Mouse (Mus musculus) frontal cortex, postnatal 10 days (tissue): ENCODE measurements at regions not wholly inside any gene's neighbourhood (a gene's known extent, or its start where the extent isn't known, plus 50 kb on each side); places are given as distances from the start of the nearest gene placed in this dataset.
"Not testable (repeated sequence)": the region's sequence is repeated elsewhere in the genome, so short reads cannot be mapped to it uniquely, and the experiment has no call there.

Experiments used
- DNase-seq, 2 experiments: peaks; one replicate each; pipeline ENCODE4 v3.0.0; 2022; ENCODE audit warnings: low spot score in 2 of 2, mixed read lengths in 1 of 2

- DNase-seq = no peak
Observed at GRCm38 (mm10) chr12:70658106-70658505, 167.2 kb upstream of the Frmd6 start.

- DNase-seq = no peak
Observed at GRCm38 (mm10) chr12:70660388-70660787, 164.9 kb upstream of the Frmd6 start.

DNA sequence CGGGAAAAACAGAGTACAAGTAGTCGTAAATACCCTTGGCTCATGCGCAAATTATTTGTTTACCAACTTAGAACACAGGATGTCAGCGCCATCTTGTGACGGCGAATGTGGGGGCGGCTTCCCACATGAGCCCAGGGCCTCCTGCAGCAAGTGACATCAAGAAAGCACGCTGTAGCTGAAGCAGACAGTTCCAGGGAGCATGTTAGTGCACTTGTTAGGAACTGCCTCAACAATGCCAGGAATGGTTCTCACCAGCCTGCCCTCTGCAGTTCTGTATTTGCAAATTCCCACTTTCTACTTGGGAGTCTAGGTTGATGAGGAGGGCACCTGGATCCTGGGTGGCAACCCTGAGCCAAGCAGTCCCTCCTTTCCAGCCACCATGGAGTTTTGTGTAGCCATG, 157.2 kb upstream of the Frmd6 start:
- not testable (repeated sequence) for DNase-seq

GRCm38 (mm10) chr12:70672115-70672514, 153.2 kb upstream of the Frmd6 start:
- DNase-seq = no peak

DNA sequence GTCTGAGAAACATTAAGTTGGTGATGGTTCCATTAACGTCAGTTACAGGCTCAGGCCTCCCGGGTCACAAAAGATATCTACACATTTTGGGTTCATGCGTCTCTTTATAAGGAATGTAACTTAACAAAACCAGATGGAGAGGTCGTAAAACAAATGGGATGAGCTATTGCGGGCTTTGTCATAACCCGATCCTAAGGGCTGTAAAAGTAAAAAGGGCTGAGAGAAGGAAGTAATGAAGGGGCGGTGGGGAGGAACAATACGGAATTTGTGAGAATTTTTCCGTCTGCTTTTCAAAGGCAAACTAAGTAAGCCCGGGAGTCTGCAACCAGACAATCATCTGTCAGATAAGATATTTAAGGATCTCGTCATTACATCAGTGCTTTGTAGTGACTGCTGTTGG, 152.1 kb upstream of the Frmd6 start:
- DNase-seq = no peak

GRCm38 (mm10) chr12:70674144-70674543, 151.2 kb upstream of the Frmd6 start:
- DNase-seq = no peak

GRCm38 (mm10) chr12:70675846-70676245, 149.5 kb upstream of the Frmd6 start:
- DNase-seq = no peak

DNA sequence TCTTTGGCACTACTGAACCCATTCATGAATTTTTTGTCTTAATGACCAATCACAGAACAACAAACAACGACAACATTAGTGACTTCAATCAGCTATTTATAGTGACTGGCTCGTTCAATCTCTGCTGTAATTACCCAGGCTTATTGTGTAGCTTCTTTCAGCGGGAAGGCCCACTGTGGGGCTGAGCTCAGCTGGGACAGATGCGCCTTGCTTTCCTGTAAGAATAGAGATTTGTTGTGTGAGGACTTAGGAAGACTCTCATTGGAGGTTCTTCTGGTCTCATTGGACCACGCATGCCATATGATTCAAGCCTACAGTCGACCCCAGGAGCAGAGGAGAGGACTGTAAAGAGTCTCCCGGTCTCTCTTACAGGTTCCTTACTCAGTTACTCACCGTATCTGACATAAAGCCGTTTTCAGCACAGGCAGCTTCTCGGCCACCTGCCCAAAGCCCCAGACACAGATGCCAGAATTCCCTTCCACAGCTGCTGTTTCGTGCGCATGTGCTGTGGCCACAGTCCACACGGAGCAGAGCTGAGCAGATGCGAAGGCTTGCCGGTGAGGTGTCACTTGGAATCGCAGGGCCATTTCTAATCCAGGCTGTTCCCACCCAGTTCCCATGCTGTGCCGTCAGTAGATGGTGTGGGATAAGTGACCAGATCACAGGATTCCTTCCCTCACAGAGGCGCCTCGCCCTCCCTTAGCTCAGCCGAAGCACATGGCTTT, 145.5 kb upstream of the Frmd6 start:
- DNase-seq = peak; percentile 43 to 44

DNA sequence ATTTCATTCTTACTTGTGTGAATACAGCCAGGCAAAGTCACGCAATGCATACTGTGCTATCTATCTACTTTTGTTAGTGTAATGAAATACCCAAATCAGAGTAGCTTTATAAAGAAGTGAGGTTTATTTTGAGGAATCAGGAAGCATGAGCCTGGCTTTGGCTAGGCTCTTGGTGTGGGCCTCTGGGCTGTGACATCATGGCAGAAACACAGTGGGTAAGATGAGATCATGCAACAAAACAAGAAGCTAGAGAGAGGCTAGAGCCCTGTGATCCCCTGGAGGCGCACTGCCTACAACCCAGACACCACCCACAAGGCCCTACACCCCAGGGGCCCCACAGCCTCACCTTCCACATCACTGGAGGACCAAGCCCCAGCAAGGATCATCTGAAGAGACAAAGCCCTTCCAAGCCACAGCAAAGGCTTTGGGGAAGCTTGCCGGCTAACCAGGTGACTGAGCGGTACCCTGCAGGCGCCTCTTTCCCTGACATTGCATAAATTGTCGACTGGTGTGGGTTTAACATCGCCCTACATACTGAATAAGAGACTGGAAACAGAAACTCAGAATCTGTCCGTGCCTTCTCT, 143.8 kb upstream of the Frmd6 start:
- DNase-seq = no peak

DNA sequence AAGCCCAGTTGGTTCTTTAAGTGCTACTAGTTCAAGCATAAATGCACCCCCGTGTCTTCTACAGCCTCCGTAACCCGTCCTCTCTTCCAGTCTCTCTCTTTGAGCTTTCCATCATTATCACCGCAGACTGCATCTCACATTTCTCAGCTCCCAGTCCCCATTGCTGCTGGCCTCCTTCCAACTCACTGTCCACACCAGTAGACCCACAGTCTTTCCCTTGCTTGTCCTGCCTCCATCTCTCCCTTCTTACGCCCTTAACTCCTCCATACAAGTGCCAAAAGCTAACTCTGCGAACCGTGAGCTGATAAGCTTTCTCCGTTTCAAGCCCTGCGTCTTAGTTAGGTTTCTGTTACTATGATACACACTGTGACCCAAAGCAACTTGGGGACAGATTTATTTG, 141.0 kb upstream of the Frmd6 start:
- no peak for DNase-seq

DNA sequence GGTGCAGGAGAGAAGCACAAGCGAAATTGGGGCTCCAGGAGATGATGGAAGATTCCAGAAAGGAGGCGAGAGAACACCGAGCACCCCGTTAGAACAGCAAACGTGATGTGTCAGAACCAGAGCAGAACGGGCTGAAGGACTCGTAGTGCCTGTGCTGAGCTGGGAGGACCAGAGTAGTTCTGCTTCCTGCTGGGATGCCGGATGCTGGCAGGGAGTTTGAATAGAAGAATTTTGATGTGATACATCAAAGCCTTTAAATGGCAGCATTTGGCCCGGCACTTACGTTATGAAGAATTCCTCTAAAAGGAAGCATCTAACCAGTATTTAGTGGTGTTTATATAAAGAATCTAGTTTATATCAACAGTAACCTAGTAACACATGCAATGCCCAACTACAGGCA, 139.9 kb upstream of the Frmd6 start:
- DNase-seq = no peak

GRCm38 (mm10) chr12:70686337-70686736, 139.0 kb upstream of the Frmd6 start:
- no peak for DNase-seq

GRCm38 (mm10) chr12:70686971-70687370, 138.3 kb upstream of the Frmd6 start:
- no peak for DNase-seq

DNA sequence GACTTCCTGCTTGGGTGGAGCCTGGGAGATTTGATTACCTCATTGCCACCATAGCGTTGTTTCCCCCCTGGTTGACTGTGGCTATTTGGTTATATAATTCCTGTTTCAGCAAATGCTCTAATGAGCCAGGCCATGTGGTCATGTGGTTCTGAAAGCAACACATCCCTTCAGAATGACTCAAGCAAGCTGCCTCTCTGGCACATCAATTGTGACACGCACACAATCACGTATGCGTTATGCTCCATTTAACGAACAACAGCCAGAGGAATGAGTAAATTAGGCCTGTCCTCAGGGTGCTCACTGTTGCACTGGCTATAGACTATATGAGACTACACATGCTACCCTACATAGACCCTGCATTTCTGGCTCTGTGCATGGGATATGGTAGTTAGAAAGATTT, 130.2 kb upstream of the Frmd6 start:
- DNase-seq = no peak

GRCm38 (mm10) chr12:70696256-70696655, 129.1 kb upstream of the Frmd6 start:
- no peak for DNase-seq

- DNase-seq = no peak
Observed at GRCm38 (mm10) chr12:70698466-70698865, 126.8 kb upstream of the Frmd6 start.

GRCm38 (mm10) chr12:70702473-70702872, 122.8 kb upstream of the Frmd6 start:
- no peak for DNase-seq

DNA sequence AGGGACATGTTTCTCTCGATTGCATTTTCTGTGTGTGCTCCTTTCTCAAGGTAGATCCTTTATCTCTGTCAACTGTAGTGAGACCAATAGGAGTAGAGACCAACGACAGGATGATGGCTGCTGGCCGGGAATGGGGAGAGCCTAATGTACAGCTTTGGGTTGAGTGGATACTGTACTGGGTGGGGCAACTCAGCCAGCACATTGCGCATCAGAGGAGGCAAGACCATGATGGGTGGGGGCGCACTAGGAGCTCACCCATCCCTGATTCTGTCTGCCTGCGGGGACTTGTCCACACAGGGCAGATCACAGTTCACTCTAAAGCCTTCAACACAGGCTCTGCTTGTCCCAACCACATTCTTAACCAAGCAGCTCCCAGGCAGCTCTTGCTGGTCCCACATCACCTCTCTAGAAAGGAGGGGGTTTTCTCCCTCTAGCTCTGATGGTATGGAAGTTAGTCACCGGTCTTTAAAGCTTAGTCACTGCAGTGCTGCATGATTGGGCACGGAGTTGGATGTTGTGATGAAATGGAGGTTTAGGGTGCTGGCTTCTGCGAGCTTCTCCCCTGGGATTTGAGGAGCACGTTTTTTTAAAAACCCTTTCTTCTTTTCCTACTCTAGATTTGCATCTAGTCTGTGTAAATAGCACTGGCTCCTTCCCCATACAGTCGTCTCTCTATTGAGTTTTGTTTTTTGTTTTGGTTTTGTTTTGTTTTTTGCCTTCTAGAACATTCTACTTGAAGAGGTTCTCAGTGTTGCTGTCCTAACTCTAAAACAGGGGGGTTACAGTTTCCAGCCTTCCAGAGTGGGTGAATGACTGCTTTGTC, 118.3 kb upstream of the Frmd6 start:
- no peak for DNase-seq

- no peak for DNase-seq
Observed at GRCm38 (mm10) chr12:70707629-70708289, 117.6 kb upstream of the Frmd6 start.

DNA sequence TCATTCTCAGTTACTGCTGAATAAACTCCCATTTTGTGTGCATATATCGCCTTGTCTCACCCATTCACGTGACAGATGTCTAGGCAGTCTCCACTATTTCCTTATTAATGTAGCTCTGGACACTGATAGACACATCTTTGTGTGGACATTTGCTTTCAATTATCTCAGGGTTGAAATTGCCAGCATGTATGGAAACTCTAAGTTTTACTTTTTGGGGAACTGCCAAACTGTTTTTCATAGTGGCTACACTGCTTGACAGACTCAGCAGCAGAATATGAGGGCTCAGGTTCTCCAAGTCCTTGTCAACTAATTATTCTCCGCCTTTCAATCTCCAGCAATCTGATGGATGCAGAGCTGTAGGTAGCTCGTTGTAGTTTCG, 117.0 kb upstream of the Frmd6 start:
- DNase-seq = no peak

DNA sequence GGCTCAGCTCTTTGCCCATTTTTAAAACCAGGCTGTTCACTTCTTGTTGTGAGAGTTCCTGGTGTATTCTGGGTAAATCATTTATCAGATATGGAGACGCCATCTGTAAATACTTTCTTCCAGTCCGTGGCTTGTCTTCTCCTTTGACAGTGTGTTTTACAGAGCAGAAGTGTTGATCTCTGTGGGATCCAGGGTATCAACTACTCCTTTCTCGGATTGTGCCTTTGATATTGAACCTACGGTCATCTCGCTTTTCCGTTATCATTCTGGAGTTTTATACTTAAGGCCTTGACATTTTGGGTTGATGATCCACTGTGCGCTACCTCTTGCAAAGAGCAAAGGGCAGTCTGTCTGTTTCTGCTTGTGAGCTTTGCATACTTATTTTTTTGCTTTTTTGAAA, 115.0 kb upstream of the Frmd6 start:
- DNase-seq = no peak

GRCm38 (mm10) chr12:70711030-70711429, 114.3 kb upstream of the Frmd6 start:
- no peak for DNase-seq
